Mouse (Mus musculus): ENCODE data around the gene Card9.

Gene Card9

DNA sequence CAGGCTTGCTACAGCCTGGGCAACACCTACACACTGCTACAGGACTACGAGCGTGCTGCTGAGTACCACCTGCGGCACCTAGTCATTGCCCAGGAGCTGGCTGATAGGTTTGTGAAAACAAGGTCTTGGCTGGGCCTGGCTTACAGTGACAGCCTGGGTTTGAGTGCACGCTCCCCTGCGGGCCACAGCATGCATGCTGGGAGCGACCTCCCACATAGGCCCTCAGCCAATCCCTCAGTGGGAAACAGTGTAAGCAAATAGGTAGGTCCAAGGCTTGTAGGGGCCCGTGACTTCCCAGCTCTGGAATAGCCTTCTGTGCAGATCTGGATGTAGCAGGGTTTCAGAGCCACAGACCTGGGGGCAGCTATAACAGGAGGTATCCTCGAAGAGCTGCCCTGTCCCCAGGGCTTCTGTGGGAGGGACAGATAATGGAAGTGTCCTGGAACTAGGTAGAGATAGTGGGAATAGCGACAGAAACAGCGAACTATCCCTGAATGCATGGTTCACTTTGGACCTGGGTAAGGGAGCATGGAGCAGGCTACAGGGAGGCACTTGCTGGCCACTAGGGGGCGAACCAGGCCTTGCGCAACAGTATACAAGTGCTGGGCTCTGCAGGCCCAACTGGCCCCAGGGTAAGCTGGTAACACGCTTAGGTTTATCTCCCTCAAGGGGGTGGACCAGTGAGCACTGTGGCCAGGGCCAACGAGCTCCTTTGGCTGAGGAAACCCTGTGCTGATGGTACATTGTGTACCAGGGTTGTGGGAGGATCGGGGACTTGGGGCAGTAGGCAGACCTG lies 35.1 kb downstream of the Card9 start:
- DNase-seq = peak; percentile 48 to 61

DNA sequence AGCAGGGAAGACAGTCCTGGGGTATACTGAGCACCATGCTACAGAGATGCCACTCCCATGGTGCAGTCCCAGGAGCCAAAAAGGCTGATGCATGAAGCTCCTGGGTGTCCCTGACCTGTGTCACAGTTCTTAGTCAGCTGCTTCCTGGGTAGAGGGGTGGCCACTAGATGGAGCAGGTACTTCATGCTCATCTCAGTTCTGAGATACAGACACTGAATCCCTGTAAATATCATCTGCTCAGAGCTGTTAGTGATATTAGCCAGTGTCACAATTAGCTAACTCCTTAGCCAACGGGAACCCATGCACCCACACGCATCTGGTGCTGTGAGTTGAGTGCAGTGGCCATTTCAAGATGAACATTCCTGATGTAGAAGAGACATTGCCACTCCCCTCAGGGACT lies 35.8 kb downstream of the Card9 start:
- DNase-seq = peak; percentile 45 to 47

DNA sequence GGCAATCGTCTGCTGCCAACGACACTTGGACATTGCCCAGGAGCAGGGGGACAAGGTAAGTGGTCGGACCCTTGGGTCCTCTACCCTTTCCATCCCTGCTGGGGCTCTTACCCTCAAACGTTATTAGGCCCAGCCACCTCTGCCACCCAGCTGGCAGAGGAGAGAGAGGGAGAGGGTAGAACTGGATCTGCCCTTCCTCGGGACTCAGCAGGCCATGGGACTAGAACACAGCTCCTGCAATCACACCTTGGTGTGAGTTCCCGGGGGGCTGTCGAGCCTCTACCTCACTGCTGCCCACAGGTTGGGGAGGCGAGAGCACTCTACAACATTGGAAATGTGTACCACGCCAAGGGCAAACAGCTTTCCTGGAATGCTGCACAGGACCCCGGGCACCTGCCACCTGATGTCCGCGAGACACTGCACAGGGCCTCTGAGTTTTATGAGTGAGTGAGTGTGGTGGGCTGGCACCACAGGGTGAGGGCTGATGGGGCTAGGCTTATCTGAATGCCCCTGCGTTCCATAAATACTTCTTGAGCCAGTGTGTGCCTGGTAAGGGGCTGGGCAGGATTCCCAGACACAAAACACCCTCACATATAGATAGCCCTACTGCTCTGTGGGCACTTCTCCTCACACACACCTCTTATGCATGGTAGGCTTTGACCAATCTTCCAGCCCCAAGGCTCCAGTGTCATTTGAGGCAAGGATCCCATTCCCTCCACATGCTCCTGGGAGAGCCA lies 37.0 kb downstream of the Card9 start:
- DNase-seq = no peak

DNA sequence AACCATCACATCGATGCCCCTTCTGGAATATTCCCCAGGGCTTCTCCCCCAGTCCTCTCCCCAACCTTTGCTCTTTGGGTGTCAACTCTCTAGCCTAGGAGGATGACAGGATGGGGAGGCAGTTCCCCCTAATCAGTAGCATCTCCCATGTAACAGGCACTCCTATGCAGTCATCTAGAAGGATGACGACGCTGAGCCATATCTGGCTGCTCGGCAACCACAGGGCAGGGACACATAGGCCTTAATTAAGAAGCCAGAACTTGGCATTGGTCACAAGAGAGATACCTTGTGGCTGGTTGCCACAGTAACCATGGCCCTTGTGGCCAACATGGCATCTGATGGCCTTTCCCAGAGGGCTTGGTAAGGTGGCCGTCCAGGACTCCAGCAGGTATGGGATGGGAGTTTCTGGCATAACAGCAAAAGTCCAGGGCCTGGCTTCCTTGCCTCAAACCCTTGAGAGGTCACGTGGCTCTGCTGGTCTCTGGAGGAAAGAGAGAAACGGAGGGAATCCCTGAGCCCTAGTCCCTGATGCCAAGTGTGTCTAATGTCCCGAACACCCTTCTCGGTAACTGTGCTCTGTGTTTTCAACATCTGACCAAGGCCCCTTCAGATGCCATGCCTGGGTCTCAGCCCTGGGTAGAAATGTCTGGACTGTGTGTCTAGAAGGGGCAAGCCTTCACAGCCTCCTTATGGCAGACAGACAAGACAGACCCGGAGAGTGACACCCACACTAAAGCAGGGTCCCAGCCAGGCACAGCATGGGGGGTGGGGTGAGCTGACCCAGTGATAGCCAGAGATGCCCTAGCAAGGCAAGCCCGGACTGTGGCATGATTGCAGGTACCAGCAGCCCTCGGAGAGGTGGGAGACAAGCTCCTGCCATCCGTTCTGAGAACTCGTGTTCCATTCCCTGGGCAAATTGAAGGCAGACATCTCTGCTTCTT lies 40.2 kb downstream of the Card9 start:
- DNase-seq = no peak

DNA sequence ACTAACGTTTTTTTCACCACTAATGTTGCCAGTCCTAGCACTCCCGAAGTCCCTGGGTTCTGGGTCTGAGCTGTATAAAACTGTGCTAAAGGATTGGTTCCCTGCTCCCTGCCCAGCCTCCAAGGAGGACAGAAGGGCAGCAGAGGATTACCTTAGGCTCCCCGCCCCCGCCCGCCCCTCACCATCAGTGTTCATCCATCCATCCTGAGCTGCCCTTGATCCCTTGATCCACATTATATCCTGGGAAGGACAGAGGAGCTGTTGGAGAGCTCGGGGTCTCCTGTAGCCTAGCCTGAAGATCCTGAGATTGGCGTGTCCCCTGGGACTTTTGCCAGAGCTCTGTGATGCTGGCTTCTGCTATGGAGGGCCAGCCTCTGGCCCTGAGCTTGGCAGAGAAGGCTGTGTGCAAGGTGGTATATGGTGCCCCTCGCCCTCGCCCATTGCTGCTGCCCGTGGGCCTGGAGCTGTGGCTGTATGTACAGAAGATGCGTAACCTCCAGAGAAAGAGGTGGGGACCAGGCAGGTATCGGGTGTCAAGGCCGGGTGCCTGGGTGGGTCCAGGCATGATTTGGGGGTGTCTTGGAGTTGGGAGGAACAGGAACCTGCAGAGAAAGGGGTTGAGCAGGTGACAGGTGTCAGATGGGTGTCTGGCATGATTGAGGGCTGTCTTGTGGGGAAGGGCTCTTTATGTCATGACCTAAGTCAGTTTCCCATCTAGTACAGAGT lies 41.0 kb downstream of the Card9 start:
- DNase-seq = no peak

DNA sequence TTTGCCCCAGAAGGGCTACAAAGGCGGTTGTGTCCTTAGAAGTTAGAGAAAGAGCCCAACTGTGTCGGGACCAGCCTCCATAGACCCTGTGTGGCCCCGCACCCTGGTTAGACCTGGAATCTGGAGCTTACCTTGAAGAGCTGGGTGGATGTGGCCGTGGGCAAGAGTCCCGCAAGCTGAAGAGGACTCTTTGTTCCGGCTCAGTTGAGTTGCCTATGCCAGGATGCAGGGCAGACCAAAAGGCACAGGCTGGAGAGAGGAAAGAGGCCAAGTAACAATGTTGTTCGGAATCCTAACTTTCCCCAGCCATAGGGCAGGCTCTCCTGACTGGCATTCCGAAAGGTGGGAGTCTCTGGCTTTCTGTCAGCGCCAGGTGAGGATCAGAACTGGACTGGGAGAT lies 41.6 kb downstream of the Card9 start:
- no peak for DNase-seq

DNA sequence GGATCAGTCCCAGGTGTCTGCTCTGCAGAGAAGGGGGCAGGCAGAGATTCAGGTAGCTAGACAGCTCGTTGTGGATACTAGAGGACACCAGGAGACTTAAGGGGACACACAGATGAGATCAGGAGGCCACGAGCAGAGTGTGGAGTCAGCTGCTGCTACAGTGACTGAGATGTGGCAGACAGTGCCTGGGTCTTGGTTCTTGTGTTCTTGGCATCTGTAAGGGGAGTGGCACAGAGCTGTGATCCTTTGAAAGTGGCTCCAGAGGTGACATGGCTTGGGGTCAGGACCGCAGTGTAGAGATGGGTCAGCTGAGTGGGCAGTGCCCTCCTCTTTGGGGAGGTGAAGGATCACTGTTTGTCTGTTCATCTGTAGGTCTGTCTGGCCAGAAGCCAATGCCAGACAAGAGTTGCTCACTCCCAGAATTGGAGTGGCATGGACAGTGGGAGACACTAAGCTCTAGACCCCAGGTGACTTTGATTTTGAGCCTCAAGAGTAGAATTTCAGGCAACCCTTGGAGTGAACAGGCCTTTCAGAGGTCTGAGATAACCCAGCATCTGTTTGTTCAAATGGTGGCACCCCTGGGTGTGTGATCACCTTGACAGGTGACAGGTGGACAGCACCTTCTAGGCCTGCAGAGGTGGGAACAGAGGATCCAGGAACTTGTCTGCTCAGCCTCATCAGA lies 42.6 kb downstream of the Card9 start:
- DNase-seq = no peak

DNA sequence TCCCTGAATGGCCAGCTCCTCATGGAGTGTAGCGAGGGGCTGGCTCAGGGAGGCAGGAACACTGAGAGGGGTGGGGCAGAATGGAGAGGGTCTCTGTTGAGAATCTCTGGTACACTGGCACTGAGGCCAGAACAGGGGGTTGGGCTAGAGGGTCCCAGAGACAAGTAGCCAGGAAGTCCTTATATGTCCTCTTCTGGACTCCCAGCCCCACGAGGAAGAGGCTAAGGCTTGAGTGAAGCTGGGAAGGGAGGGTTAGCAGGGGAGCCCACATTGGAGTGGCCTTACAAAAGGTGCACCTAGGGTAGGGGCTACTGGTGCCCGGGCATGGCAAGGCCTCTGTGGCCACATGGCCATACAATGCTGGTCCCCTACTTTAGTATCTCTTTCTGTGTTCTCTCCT lies 43.3 kb downstream of the Card9 start:
- DNase-seq = no peak

DNA sequence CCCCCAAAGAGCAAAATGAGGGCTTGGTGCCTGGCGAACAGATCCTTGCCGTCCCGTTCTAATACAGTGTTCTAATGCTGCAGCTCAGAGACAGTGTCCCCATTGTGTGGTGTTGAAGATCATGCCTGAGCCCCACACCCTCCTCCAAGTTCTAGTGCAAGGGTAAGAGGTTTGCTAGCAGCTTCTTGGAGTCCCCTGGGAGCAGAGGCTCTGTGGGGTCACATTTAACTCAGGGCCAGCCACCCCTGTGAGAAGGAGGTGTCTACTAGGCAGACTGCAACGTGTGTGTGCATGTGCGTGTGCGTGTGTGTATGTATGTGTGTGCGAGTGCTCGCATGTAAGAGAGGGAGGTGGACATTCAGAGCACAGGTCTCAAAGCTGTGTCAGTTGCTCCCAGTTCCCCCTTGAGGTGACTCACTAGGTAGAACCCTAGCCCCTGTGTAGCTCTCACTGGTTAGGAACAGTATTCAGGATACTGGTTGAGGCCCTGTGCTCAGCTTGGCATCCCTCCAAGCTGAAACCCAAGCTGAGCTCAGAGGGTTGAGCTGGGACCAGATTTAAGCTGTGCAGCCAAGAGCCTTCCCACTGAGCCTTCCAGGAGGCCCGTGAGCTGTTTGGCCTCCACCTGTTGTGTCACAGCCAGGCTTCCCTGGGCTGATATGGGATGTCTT lies 44.0 kb downstream of the Card9 start:
- no peak for DNase-seq

DNA sequence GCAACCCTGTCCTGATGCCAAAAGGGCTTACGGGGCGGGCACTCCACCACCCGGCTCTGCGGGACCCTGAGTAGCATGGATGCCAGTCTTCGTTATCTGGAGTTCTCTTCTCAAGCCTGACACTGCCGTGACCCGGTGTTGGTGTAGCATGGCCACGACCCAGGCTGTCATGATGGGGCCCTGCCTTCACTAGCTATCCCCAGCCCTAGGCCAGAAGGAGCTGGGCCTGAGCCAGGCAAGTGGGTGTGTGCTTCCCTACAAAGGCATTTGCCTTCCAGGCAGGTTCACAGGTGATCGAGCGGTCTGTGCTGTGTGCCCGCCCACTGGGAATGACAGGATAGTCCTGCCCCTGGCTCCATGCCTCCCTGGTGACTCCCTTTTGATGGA lies 44.8 kb downstream of the Card9 start:
- DNase-seq = no peak

DNA sequence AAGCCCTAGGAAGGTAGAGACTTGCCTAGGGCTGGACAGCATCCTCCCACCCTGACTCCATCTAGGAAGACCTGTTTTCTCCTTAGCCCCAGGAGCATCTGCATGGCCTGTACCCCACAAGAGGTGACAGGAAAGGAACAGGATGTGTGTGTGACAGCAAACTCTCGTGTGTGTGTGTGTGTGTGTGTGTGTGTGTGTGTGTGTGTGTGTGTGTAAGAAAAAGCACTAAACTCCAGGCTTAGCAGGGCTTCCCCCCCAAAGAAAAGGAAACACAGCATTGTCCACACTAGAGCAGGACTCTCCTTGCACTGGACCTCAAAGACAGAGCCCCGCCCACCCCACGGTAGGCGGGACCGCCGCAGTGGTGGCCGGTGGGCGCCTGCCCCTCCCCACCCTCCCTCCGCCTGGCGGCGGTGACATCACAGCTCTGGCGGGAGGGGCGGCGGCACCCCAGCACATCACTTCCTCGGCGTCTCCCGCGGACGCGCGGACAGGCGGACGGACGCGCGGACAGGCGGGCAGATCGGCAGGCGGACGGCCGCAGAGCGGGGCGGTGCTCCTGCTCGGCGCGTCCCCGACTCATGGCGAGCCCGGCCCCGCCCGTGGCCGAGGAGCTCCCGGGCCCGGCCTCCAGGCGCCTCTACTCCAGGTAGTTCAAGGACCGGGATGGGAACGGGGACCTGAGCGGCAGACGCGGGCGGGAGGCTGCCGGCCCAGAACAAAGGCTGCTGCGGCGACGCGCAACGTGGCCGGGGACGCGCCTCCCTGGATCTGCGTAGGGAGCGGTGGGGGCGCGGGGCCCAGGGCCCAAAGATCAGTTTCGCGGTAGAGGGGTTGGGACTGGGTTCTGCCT lies 45.4 kb downstream of the Card9 start, which contains the start of gene Gpsm1:
Gene Gpsm1, plus strand, starts transcription at position 444 of the 853 bp plus-strand sequence.
- DNase-seq = peak; percentile 73

DNA sequence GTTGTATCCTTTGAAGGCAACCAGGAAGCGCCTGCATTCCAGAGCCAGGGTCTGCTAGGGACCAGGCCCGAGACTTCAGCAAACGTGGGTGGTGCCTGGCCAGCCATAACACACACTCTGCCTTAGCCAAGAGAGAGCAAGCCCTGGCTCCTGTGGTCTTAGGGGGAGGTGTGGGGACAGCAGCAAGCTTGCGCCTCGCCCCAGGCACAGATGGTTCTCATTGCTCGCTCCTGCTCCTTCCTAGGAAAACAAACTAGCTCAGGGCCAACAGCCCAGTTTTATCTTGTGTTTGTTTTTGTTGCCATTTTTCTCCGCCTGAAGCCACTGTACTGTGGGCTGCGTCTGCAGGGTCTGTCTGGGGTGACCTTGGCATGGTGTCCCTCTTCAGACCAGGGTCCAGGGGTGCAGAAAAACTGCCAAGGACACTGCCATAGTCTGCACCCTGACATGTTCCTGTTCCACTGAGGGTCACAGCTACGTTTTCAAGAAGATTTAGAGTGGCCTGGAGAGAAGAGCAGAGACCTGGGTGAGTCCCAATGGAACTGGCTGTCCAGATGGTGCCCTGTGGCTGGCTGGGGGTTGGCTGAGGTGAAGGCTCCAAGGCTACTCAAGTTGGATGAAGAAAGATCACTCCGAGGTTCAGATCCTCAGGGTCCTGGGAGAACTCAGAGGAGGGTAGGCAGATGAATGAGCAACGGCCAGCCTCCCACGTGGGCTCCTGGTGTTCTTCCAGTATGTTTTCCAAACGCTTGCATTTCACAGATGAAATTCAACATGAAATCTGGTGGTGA lies 46.2 kb downstream of the Card9 start:
- DNase-seq = no peak

DNA sequence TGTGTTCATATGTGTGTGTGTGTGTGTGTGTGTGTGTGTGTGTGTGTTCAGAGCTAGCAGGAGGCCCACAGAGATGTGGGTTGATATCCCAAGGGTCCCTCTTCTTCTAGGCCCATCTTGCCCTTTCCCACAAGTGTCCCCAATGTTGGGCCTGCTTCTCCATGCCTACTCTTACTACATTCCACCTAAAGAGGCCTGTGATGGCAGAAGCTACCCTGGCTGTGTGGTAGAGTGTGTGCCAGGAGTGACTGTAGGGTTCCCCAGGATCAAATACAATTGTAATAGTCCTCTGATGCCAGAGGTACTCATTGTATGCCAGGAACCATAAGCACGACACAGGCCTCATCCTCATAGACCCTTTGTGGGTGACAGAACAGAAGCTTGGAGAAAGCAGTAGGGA lies 47.3 kb downstream of the Card9 start:
- DNase-seq = no peak

DNA sequence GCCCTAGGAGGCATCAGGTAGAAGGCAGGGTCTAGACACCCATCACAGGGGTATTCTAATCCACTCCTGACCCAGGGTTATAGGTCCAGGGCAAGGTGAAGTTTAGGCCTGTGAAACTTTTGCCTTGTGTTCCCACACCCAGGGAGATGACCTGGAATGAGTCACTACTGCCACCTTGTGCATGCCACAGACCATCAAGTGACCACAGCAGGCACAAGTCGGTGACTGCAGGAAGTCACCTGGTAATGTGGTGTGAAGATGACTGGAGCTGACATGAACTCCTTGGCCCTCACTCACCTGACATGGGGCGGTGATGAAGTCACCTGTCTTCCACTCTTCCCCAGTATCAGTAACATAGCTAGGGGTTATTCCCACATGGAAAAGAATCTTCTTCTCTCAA lies 47.9 kb downstream of the Card9 start:
- DNase-seq = no peak

DNA sequence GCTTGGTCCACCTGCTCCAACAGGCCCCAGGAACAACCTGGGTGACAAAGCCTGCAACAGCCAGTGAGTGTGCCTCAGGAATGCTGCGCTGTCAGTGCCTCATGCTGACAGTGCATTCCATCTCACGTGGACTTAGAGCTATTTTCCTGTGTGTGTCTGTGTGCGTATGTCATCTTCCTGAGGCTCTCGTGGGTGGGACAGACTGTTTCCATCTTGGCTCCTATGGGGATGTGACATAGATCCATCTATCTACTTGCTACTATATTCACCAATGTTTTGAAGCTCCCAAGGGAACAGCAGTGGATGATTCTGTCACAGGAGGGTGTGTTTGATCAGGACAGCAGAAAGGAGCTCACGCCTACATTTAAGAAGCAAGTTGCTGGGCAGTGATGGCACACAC lies 48.8 kb downstream of the Card9 start:
- DNase-seq = peak in 1 of 2 experiments; percentile 43

DNA sequence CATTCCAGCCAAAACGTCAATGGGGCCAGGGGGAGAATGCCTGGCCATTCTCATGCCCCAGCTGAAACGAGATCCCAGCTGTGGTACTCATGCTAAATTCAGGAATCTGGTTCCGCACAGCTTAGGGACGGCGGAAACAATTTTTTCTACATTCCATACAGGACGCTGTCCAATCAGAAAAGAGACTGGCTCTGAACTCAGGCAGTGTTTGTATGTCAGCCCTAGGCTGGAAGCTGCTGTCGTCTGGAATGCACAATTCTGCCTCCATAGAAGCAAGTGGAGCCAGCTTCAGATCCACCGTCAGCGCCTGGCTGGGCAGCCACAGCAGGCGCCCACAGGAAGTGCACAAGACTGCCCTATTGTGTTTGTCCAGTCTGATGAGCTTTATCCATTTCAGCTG lies 51.0 kb downstream of the Card9 start:
- DNase-seq = no peak

DNA sequence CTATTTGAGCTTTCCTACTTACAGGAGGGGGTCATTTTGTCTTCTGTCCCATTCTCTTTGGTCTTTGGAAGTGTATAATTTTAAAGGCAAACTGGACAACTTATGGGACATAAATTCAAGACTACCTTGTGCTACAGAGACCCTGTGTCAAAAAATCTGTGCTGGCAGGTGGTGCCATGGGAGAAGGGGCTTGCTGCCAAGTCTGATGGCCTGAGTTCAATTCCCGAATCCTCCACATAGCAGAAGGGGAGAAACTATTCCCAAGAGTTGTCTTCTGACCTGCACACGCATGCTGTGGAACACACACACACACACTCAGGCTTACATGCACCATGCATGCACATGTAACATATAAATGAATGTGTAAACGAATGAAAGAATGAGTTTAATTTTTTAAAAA lies 54.0 kb downstream of the Card9 start:
- DNase-seq = no peak

DNA sequence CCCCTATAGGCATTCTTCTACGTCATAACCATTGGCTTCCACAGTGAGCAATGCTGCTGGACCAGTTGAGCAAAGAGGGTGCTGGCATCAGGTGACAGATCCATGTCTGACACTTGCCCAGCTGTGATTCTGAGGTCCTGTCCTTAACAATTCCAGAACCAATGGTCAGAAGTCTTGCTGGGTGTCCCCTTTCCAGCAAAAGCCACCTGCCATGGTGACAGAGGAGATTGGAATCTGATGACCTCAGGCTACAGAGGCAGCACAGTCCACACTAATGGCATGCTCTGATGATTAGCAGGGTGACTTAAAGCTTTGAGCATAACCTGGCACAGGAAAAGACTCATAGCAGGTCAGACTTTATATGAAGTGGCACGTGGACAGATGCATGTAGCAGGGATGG lies 55.2 kb downstream of the Card9 start:
- DNase-seq = no peak

DNA sequence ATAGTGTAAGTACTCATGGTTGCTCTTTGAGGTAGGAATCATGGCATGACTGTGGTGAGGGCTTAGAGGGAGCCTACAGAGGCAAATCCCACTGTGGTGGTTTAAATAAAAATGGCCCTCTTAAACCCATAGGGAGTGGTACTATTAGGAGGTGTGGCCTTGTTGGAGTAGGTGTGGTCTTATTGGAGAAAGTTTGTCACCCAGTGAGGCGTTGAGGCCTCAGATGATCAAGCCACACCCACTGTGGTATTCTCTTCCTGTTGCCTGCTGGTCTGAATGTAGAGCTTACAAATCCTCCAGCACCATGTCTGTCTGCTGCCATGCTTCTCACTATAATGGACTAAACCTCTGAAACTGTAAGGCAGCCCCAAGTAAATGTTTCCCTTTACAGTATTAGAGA lies 56.0 kb downstream of the Card9 start:
- no peak for DNase-seq
